Mouse (Mus musculus) small intestine, adult 2 months (tissue): Measurements from ENCODE around the gene Plppr1. TPM values are rescaled to one million over a fixed set of nuclear protein-coding genes. Genes with fewer than 3 reads are reported as not detected.

Source experiments
- H3K27ac ChIP-seq: fragments of 200-500 bp; 2 replicates; pipeline ENCODE4 v1.5.1; 2012; ENCODE audit warnings: low read depth, low read length, control low read depth, inconsistent platforms; ENCODE audit not compliant: insufficient read depth
- H3K27me3 ChIP-seq: fragments of 200-500 bp; 2 replicates; pipeline ENCODE4 v1.6.1; 2012; ENCODE audit warnings: mild to moderate bottlenecking, moderate library complexity, low read length, inconsistent platforms; ENCODE audit not compliant: control insufficient read depth, insufficient read depth
- H3K36me3 ChIP-seq: fragments of 200-500 bp; 2 replicates; pipeline ENCODE4 v1.6.1; 2012; ENCODE audit warnings: mild to moderate bottlenecking, low read length, control low read depth, inconsistent platforms; ENCODE audit not compliant: control insufficient read depth, insufficient read depth
- H3K4me1 ChIP-seq: fragments of 200-500 bp; 2 replicates; pipeline ENCODE4 v1.6.1; 2012; ENCODE audit warnings: low read length, inconsistent platforms, mixed read lengths; ENCODE audit not compliant: control insufficient read depth, insufficient read depth, insufficient read length
- H3K4me3 ChIP-seq: fragments of 200-500 bp; 2 replicates; pipeline ENCODE4 v1.5.1; 2012; ENCODE audit warnings: low read depth, mild to moderate bottlenecking, control low read depth, inconsistent platforms, low read length, moderate library complexity
- CTCF ChIP-seq: fragments of 200-500 bp; IDR thresholded peaks from 2 replicates; pipeline ENCODE4 v1.5.1; 2012; ENCODE audit warnings: low read depth, mild to moderate bottlenecking, control low read depth, inconsistent platforms, low read length, moderate library complexity, mixed read lengths; ENCODE audit not compliant: insufficient replicate concordance, insufficient read length; ENCODE audit errors: extremely low read depth
- POLR2A ChIP-seq: fragments of 200-500 bp; IDR thresholded peaks from 2 replicates; pipeline ENCODE4 v1.6.1; 2012; ENCODE audit warnings: low read depth, mild to moderate bottlenecking, control low read depth, inconsistent platforms, low read length, moderate library complexity
- WGBS: fragments of 180-500 bp; shearing (Covaris S2); methylation state at CpG from one replicate; pipeline ENCODE4 v1.1.7; 2018; 5-methylcytosine and 5-hydroxymethylcytosine counted together
- polyA plus RNA-seq: library from polyadenylated mRNA; depleted of rRNA; stranded (reverse); fragments of >200 nt; gene quantifications from 2 replicates; pipeline ENCODE4 v1.2.3, GENCODE M21; 2012

Plppr1 gene
- polyA plus RNA-seq, 1 experiment, result 0.06 TPM

DNA sequence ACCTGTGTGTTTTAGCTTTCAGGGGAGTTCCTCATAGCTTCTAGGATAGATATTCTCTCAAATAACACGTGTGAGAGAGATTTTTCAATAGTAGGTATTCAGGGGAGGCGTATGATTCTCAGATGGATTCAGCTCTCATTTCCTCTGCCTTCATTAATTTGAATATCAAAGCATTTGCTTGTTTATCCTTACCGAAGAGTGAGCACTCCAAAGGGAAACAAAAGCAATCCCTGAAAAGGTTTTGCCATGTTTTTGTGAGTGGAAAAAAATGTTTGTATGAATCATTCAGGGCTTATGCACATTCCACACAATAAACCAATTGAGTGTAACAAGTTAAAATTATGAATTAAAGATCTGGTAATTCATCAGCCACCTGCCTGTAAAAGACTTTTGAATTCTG, 29.1 kb downstream of the Plppr1 start:
- no peaks in the 10 kb centered on the region for H3K4me1 ChIP-seq
- H3K4me3 ChIP-seq, result no peak overlapping the region
- WGBS, result 55% methylated on average over 3 of the region's 3 CpGs
- H3K36me3 ChIP-seq, result no peaks in the 10 kb centered on the region
- H3K27me3 ChIP-seq, result no peaks in the 10 kb centered on the region
- no peak for TF ChIP-seq CTCF
- TF ChIP-seq POLR2A, result no peak
- no peak overlapping the region for H3K27ac ChIP-seq

- H3K4me1 ChIP-seq, result no peaks in the 10 kb centered on the region
- H3K36me3 ChIP-seq, result no peaks in the 10 kb centered on the region
- H3K4me3 ChIP-seq, result no peak overlapping the region
- H3K27ac ChIP-seq, result no peak overlapping the region
- no peaks in the 10 kb centered on the region for H3K27me3 ChIP-seq
- no peak for TF ChIP-seq CTCF
- 86% methylated on average over 1 of the region's 1 CpGs for WGBS
Measured at GRCm38 (mm10) chr4:49090461-49090860, 31.4 kb downstream of the Plppr1 start.

DNA sequence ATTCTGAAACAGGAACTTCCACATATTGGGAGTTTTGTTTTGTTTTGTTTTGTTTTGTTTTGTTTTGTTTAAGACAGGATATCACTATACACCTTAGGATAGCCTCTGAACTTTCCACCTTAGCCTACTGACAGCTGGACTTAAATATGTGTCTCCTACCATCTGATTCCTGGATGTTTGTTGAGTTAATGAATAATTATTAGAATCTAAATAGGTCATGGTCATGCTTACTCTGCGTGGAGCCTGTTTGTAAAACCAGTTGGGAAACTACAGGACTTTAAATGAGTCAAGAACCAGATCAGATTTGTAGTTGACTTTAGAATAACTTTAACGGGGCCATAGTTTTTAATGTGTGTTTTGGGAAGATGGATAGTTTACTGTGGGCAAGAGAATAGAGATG, 40.4 kb downstream of the Plppr1 start:
- Histone ChIP-seq H3K27ac (no peak overlapping the region), H3K36me3 (no peaks in the 10 kb centered on the region), H3K27me3 (no peaks in the 10 kb centered on the region), H3K4me1 (no peaks in the 10 kb centered on the region), H3K4me3 (no peak overlapping the region)
- 47% methylated on average over 2 of the region's 2 CpGs for WGBS
- TF ChIP-seq POLR2A (no peak), CTCF (no peak)

DNA sequence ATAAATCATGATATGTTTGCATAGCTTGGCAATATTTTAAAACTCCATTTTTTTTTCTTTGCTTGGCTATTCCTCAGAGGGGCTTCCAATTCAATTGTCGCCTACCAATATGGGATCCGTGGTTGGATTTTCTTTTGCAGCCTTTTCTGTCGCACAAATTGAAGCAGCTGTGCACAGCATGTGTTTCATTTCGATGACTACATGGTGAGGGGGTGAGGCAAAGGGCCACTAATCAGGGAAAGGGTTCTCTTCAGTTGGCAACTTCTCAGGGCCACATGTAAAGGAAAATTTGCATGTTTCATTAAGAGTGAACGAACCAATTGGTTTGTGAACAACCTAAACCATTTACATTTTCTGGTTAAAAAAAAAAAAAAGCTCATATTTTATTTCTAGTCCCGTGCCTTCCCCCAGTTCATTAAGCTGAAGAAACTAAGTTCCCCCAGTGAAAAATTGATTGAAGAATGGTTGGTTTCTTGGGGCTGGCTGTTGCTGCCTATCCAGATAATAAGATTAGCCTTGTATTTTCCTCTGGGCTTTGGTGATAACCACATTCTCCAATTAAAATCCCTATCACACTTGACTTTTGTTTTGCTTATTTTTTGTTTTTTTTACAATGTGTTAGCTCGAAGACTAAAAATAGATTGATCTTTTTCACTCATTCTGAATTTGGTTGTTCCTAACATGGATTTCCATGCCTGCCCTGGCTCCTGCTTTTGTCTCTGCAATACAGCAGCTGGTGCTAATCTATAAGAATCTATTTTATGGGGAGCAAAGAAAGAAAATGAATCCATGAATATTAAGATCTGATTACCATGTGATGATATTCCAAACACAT, 43.1 kb downstream of the Plppr1 start:
- no peaks in the 10 kb centered on the region for H3K4me1 ChIP-seq
- no peak for TF ChIP-seq POLR2A
- TF ChIP-seq CTCF, result no peak
- no peak overlapping the region for H3K4me3 ChIP-seq
- H3K36me3 ChIP-seq, result no peaks in the 10 kb centered on the region
- 49% methylated on average over 7 of the region's 7 CpGs for WGBS
- no peak overlapping the region for H3K27ac ChIP-seq
- H3K27me3 ChIP-seq, result no peaks in the 10 kb centered on the region

DNA sequence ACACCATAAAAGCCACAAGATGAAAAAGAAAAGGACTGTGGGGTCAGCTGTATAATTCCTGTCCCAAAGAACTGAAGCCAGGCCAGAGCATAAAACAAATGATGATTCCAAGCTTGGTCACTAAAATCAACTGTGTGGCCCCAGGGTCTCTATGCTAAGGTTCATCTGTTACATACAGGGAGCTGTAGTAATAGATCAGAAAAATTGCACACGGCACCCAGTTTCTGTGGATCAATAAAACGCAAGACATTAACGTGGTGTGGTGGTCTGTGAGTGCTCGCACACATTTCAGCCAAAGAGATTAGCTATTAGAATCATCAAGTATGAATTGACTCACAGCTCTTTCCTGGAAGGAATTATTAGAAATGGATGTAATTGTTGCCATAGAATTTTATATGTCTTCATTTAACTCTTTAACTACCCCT, 43.7 kb downstream of the Plppr1 start:
- WGBS, result 87% methylated on average over 4 of the region's 4 CpGs
- Histone ChIP-seq H3K4me1 (no peaks in the 10 kb centered on the region), H3K27me3 (no peaks in the 10 kb centered on the region)

DNA sequence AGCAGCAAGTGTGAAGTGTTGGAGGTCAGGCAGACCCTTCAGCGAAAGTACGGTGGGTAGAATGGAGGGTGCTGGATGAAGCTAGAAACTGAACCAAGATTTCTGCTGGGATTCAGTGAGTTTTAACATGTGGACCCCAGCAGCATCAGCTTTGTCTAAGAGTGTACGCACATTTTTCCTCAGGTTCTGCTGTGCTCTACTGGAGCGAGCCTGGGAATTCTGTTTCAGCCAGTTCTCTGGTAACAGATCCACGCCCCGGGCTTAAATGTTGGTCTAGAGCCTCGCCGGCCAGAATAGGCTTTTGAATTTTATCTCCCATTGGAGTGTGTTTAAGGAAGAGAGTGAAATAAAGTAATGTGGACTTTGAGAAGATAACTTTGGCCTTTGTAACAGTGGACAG, 45.8 kb downstream of the Plppr1 start:
- Histone ChIP-seq H3K27me3 (no peaks in the 10 kb centered on the region), H3K36me3 (no peaks in the 10 kb centered on the region), H3K4me1 (no peaks in the 10 kb centered on the region), H3K4me3 (no peak overlapping the region), H3K27ac (no peak overlapping the region)
- no peak for TF ChIP-seq POLR2A
- no peak for TF ChIP-seq CTCF
- 69% methylated on average over 8 of the region's 8 CpGs for WGBS

More for the DNA sequence above, 43.7 kb downstream of the Plppr1 start:
- H3K27ac ChIP-seq, result no peak overlapping the region
- H3K36me3 ChIP-seq, result no peaks in the 10 kb centered on the region
- TF ChIP-seq POLR2A, result no peak
- TF ChIP-seq CTCF, result no peak
- H3K4me3 ChIP-seq, result no peak overlapping the region

- Histone ChIP-seq H3K27me3 (no peaks in the 10 kb centered on the region), H3K36me3 (no peaks in the 10 kb centered on the region)
- WGBS, result 89% methylated on average over 4 of the region's 4 CpGs
Measured at GRCm38 (mm10) chr4:49107895-49108294, 48.8 kb downstream of the Plppr1 start.

More at GRCm38 (mm10) chr4:49107895-49108294, 48.8 kb downstream of the Plppr1 start:
- Histone ChIP-seq H3K4me3 (no peak overlapping the region), H3K27ac (no peak overlapping the region), H3K4me1 (no peaks in the 10 kb centered on the region)
- TF ChIP-seq POLR2A (no peak), CTCF (no peak)
